Mouse (Mus musculus) testis, adult 2 months (tissue): ENCODE measurements at regions not wholly inside any gene's neighbourhood (a gene's known extent, or its start where the extent isn't known, plus 50 kb on each side); places are given as distances from the start of the nearest gene placed in this dataset.

Experiments
- CTCF ChIP-seq: fragments of 200-500 bp; IDR thresholded peaks from 2 replicates; pipeline ENCODE4 v1.5.1; 2012; ENCODE audit warnings: low read depth, mild to moderate bottlenecking, inconsistent platforms, low read length, moderate library complexity; ENCODE audit not compliant: control insufficient read depth, insufficient read depth, insufficient replicate concordance
- POLR2A ChIP-seq: fragments of 200-500 bp; IDR thresholded peaks from 2 replicates; pipeline ENCODE4 v1.6.1; 2012; ENCODE audit warnings: low read depth, mild to moderate bottlenecking, inconsistent platforms, low read length, moderate library complexity; ENCODE audit not compliant: control insufficient read depth

- TF ChIP-seq CTCF, result no peak
- TF ChIP-seq POLR2A, result no peak
Observed at GRCm38 (mm10) chr12:10078341-10078740, 291.4 kb upstream of the Nt5c1b start.
